Mouse (Mus musculus): ENCODE measurements around the gene Pate4. TPM values are rescaled to one million over a fixed set of nuclear protein-coding genes. Genes with fewer than 3 reads are reported as not detected.

Pate4 gene
- polyA plus RNA-seq, 1 experiment from 2014 or later = not detected

- WGBS = 11% methylated on average over 5 of the region's 5 CpGs
- Histone ChIP-seq H3K4me1 (ENCODE audit: control insufficient read depth, insufficient read depth, low read length) (peaks cover 4% of the 10 kb centered on the region; the same call in 1 of the 2 replicates), H3K9me3 (ENCODE audit: control insufficient read depth, low read depth, low read length) (no peaks in the 10 kb centered on the region), H3K4me3 (ENCODE audit: low read depth, low read length) (peak overlapping the region; percentile 70), H3K9ac (replicated peaks; ENCODE audit: low read depth, low read length) (no peak overlapping the region), H3K27me3 (ENCODE audit: control insufficient read depth, insufficient read depth, low read length) (peaks cover 4% of the 10 kb centered on the region; the same call in 1 of the 2 replicates), H3K27ac (ENCODE audit: low read length) (no peak overlapping the region), H3K36me3 (ENCODE audit: control insufficient read depth, insufficient read depth, low read length) (peaks cover 16% of the 10 kb centered on the region; the same call in 1 of the 2 replicates), H3K4me2 (replicated peaks; ENCODE audit: low read depth, low read length) (peak overlapping the region; percentile 53)
- ATAC-seq (ENCODE audit: insufficient number of reproducible peaks, insufficient read depth, low FRiP score, low read depth) = 0 out of 2 replicates have a peak, but pooled peaks have one; percentile 1
These were observed 41.1 kb downstream of the Pate4 start for GRCm38 (mm10) chr9:35570663-35571062.

DNA sequence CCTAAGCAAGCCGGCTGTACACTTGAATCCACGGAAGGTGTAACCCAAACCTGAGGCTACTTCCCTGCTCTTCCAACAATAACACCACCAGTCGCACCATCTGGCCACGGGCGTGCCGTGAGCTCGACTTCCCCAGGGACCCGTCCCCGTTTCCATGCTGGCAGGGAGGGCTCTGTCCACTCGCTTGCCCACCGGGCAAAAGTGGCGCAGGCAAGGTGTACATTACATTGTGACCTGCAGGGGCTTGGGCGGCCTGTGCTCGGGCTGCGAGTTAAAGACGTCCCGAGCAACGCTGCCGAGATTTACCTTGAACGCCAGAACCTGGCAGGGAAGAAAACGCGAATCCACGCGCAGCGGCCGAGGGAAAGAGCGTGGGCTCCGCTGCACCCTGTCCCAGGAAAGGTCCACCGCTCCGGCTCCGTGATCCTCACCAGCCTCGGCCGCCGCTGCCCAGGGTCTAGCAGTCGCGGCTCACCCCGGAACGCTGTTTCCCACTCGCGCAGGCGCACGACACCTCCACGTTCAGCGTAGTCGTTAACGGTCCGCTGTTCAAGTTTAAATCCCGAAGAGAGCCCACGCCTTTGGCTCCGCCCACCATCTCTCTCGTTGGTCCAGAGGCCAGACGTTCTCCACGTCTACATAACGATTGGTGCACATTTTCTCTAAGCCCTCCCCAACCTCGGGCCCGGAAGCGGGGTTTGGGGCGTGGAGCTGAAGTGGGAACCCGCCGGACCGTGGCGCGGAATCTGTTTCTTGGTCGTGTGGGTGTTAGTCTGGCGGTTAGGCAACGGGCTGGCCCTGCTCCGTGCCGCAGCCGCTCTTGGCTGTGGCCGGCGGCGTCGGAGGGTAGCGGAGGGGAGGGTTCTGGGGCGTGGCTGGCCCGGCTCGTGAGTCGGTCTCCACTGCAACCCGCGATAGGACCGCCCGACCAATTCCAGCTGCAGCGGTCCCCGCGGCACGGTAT lies 41.9 kb downstream of the Pate4 start, which contains the start of the genes Pate2 and Hyls1:
Gene Pate2 (plus strand): TSS at position 714 of the 964 bp plus-strand sequence.
Gene Hyls1 (minus strand): TSS at position 828 of the 964 bp plus-strand sequence.
- peak; percentile 98 for ATAC-seq (ENCODE audit: insufficient number of reproducible peaks, insufficient read depth, low FRiP score, low read depth)
- Histone ChIP-seq H3K9ac (replicated peaks; ENCODE audit: low read depth, low read length) (peak within 1 kb of the TSS; percentile 57), H3K9me3 (ENCODE audit: control insufficient read depth, low read depth, low read length) (no peaks in the 10 kb centered on the region), H3K4me2 (replicated peaks; ENCODE audit: low read depth, low read length) (peak within 1 kb of the TSS; percentile 75), H3K36me3 (ENCODE audit: control insufficient read depth, insufficient read depth, low read length) (peaks cover 24% of the 10 kb centered on the region; the same call in 1 of the 2 replicates), H3K4me1 (ENCODE audit: control insufficient read depth, insufficient read depth, low read length) (peaks cover 4% of the 10 kb centered on the region; the same call in 1 of the 2 replicates), H3K27me3 (ENCODE audit: control insufficient read depth, insufficient read depth, low read length) (peaks cover 4% of the 10 kb centered on the region; the same call in 1 of the 2 replicates), H3K4me3 (ENCODE audit: low read depth, low read length) (peak within 1 kb of the TSS; percentile 70), H3K27ac (ENCODE audit: low read length) (peak within 1 kb of the TSS; percentile 62)
- under 1% methylated on average over 86 of the region's 86 CpGs for WGBS

GRCm38 (mm10) chr9:35567995-35568394 lies 43.7 kb downstream of the Pate4 start:
- WGBS = 87% methylated on average over 3 of the region's 3 CpGs
- peaks cover 4% of the 10 kb centered on the region; the same call in 1 of the 2 replicates for H3K4me1 ChIP-seq (ENCODE audit: control insufficient read depth, insufficient read depth, low read length)
- no peak for ATAC-seq (ENCODE audit: insufficient number of reproducible peaks, insufficient read depth, low FRiP score, low read depth)
- H3K27me3 ChIP-seq (ENCODE audit: control insufficient read depth, insufficient read depth, low read length) = no peaks in the 10 kb centered on the region
- no peak overlapping the region for H3K4me3 ChIP-seq (ENCODE audit: low read depth, low read length)
- H3K4me2 ChIP-seq (replicated peaks; ENCODE audit: low read depth, low read length) = no peak overlapping the region
- peaks cover 33% of the 10 kb centered on the region; the same call in 1 of the 2 replicates for H3K36me3 ChIP-seq (ENCODE audit: control insufficient read depth, insufficient read depth, low read length)
- no peak overlapping the region for H3K9ac ChIP-seq (replicated peaks; ENCODE audit: low read depth, low read length)
- no peaks in the 10 kb centered on the region for H3K9me3 ChIP-seq (ENCODE audit: control insufficient read depth, low read depth, low read length)
- H3K27ac ChIP-seq (ENCODE audit: low read length) = no peak overlapping the region

DNA sequence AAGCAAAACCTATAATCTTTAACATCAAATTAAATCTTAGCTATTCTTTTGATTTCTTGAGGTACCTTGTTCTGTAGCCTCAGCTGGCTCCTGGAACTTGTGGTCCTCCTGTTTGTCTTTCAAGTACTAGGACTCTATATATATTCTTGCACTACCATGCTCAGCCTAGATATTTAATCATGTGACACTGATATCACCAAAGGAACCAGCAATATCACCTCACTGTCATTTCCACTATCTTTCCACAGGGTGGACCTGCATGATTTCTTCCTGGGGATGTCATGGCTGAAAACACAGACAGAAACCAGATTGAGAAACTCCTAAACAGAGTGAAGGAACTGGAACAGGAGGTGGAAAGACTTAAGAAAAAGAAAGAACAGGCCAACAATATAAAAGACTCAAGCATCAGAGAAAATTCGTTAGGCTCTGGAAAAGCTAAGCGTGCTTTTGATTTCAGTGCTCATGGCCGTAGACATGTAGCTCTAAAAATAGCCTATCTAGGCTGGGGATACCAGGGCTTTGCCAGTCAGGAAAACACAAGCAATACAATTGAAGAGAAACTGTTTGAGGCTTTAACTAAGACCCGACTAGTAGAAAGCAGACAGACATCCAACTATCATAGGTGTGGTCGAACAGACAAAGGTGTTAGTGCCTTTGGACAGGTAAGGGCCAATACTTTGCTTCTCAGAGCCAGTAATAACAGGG lies 47.1 kb downstream of the Pate4 start:
- 90% methylated on average over 5 of the region's 5 CpGs for WGBS
- no peak overlapping the region for H3K27ac ChIP-seq (ENCODE audit: low read length)
- no peak for ATAC-seq (ENCODE audit: insufficient number of reproducible peaks, insufficient read depth, low FRiP score, low read depth)
- H3K4me3 ChIP-seq (ENCODE audit: low read depth, low read length) = no peak overlapping the region
- no peak overlapping the region for H3K9ac ChIP-seq (replicated peaks; ENCODE audit: low read depth, low read length)
- no peaks in the 10 kb centered on the region for H3K9me3 ChIP-seq (ENCODE audit: control insufficient read depth, low read depth, low read length)
- H3K27me3 ChIP-seq (ENCODE audit: control insufficient read depth, insufficient read depth, low read length) = no peaks in the 10 kb centered on the region
- H3K4me1 ChIP-seq (ENCODE audit: control insufficient read depth, insufficient read depth, low read length) = peaks cover 11% of the 10 kb centered on the region; the same call in 1 of the 2 replicates
- no peak overlapping the region for H3K4me2 ChIP-seq (replicated peaks; ENCODE audit: low read depth, low read length)
- peaks cover 45% of the 10 kb centered on the region; the same call in 1 of the 2 replicates for H3K36me3 ChIP-seq (ENCODE audit: control insufficient read depth, insufficient read depth, low read length)

DNA sequence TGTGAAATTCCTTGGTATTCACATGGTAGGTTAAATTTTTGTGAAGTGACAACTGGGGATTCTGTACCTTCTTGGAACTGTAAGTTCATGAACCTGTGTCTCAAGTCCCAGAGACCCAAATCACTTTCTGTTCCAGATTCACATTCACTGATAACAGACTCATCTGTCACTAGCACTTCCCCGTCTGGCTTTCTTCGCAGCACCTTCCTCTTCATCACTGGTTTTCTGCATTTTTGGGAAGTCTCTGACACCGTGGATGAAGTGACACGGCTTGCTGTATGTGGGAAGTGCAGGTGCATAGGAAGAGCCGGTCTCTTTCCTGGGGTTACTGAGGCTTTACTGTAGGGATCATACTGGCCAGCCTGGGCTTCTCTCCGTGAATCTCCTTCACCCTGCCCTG lies 50.2 kb downstream of the Pate4 start:
- no peak overlapping the region for H3K27ac ChIP-seq (ENCODE audit: low read length)
- H3K9me3 ChIP-seq (ENCODE audit: control insufficient read depth, low read depth, low read length) = no peaks in the 10 kb centered on the region
- no peaks in the 10 kb centered on the region for H3K27me3 ChIP-seq (ENCODE audit: control insufficient read depth, insufficient read depth, low read length)
- no peak overlapping the region for H3K4me2 ChIP-seq (replicated peaks; ENCODE audit: low read depth, low read length)
- H3K9ac ChIP-seq (replicated peaks; ENCODE audit: low read depth, low read length) = no peak overlapping the region
- 86% methylated on average over 6 of the region's 6 CpGs for WGBS
- H3K4me1 ChIP-seq (ENCODE audit: control insufficient read depth, insufficient read depth, low read length) = peaks cover 12% of the 10 kb centered on the region; the same call in 1 of the 2 replicates
- H3K4me3 ChIP-seq (ENCODE audit: low read depth, low read length) = no peak overlapping the region
- ATAC-seq (ENCODE audit: insufficient number of reproducible peaks, insufficient read depth, low FRiP score, low read depth) = no peak
- peaks cover 37% of the 10 kb centered on the region; the same call in 1 of the 2 replicates for H3K36me3 ChIP-seq (ENCODE audit: control insufficient read depth, insufficient read depth, low read length)

GRCm38 (mm10) chr9:35561076-35561475 lies 50.7 kb downstream of the Pate4 start:
- no peaks in the 10 kb centered on the region for H3K27me3 ChIP-seq (ENCODE audit: control insufficient read depth, insufficient read depth, low read length)
- no peak for ATAC-seq (ENCODE audit: insufficient number of reproducible peaks, insufficient read depth, low FRiP score, low read depth)
- WGBS = 95% methylated on average over 11 of the region's 11 CpGs
- peaks cover 12% of the 10 kb centered on the region; the same call in 1 of the 2 replicates for H3K4me1 ChIP-seq (ENCODE audit: control insufficient read depth, insufficient read depth, low read length)
- no peaks in the 10 kb centered on the region for H3K9me3 ChIP-seq (ENCODE audit: control insufficient read depth, low read depth, low read length)
- no peak overlapping the region for H3K9ac ChIP-seq (replicated peaks; ENCODE audit: low read depth, low read length)
- H3K4me2 ChIP-seq (replicated peaks; ENCODE audit: low read depth, low read length) = no peak overlapping the region
- H3K27ac ChIP-seq (ENCODE audit: low read length) = no peak overlapping the region
- H3K4me3 ChIP-seq (ENCODE audit: low read depth, low read length) = no peak overlapping the region
- peaks cover 33% of the 10 kb centered on the region; the same call in 1 of the 2 replicates for H3K36me3 ChIP-seq (ENCODE audit: control insufficient read depth, insufficient read depth, low read length)

DNA sequence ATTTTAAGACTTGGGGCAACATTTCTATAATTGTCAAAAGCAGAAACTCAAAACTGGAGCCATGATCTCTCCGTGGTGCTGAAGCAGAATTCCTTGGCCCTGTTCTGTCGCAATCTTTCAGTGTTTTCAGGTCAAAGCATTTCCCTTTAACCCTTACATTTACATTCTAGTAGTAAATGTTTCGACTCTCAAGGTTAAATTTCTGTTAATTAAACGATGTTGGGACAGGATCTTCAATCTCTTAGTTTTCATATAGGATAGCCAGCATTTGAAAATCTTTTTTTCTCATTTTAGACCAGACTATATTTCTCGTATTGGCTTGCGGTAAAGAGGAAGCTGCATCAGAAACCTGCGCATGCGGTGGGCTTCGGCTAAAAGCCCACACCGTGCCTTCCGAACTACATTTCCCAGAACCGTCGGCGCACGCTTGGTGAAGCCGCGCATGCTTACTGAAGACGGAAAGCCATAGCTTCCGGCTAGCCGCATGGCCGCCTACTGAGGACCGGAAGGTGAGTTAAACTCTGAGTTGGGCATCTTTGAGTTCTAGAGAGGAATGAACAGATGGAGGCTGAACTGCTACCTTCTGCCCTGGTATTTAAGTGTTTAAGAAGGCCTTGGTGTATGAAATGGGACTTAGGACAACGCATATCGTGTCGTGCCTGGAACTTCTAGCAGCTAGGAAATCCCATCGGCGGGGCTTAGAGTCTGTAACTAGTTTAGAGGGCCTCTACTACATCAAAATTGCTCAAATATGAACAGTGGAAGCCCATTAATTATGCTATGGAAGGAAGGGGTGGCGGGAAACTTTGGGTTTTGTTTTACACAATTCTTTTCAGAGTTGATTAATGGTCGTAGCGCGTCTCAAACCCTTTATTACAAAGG lies 52.5 kb downstream of the Pate4 start:
- Histone ChIP-seq H3K4me2 (replicated peaks; ENCODE audit: low read depth, low read length) (peak overlapping the region; percentile 97), H3K9me3 (ENCODE audit: control insufficient read depth, low read depth, low read length) (no peaks in the 10 kb centered on the region), H3K27me3 (ENCODE audit: control insufficient read depth, insufficient read depth, low read length) (no peaks in the 10 kb centered on the region), H3K4me3 (ENCODE audit: low read depth, low read length) (peak overlapping the region; percentile 79), H3K36me3 (ENCODE audit: control insufficient read depth, insufficient read depth, low read length) (peaks cover 19% of the 10 kb centered on the region; the same call in 1 of the 2 replicates), H3K9ac (replicated peaks; ENCODE audit: low read depth, low read length) (peak overlapping the region; percentile 50), H3K27ac (ENCODE audit: low read length) (peak overlapping the region; percentile 58; the same call in 1 of the 2 replicates), H3K4me1 (ENCODE audit: control insufficient read depth, insufficient read depth, low read length) (peaks cover 12% of the 10 kb centered on the region; the same call in 1 of the 2 replicates)
- WGBS = 1% methylated on average over 31 of the region's 31 CpGs
- ATAC-seq (ENCODE audit: insufficient number of reproducible peaks, insufficient read depth, low FRiP score, low read depth) = peak; percentile 89; the same call in 1 of the 2 replicates

Data from stomach, embryonic 14.5 days (tissue).